Mouse (Mus musculus): ENCODE data around the gene Tada2b. TPM values are rescaled to one million over a fixed set of nuclear protein-coding genes. Genes with fewer than 3 reads are reported as not detected.

Gene Tada2b
- polyA plus RNA-seq, 1 experiment, result 8.6 TPM

- H3K27me3 ChIP-seq (ENCODE audit: control insufficient read depth, insufficient read depth, low read length), result no peaks in the 10 kb centered on the region
- H3K4me3 ChIP-seq (ENCODE audit: low read depth, low read length), result no peak overlapping the region
- TF ChIP-seq CTCF (IDR thresholded peaks at IDR 0.05; ENCODE audit: extremely low read depth, insufficient read length, insufficient replicate concordance, low read depth, low read length) (peak; percentile 97), POLR2A (IDR thresholded peaks at IDR 0.05; ENCODE audit: low read depth, low read length) (no peak)
- 18% methylated on average over 7 of the region's 7 CpGs for WGBS
- no peaks in the 10 kb centered on the region for H3K36me3 ChIP-seq (ENCODE audit: control insufficient read depth, insufficient read depth, low read length)
- H3K4me1 ChIP-seq (ENCODE audit: control insufficient read depth, insufficient read depth, insufficient read length, low read length), result peaks cover 6% of the 10 kb centered on the region; the same call in 1 of the 2 replicates
- no peak overlapping the region for H3K27ac ChIP-seq (ENCODE audit: insufficient read depth, low read depth, low read length)
Measured at GRCm38 (mm10) chr5:36462810-36463209, 21.3 kb downstream of the Tada2b start.

- H3K27me3 ChIP-seq (ENCODE audit: control insufficient read depth, insufficient read depth, low read length), result no peaks in the 10 kb centered on the region
- no peak overlapping the region for H3K27ac ChIP-seq (ENCODE audit: insufficient read depth, low read depth, low read length)
- WGBS, result 72% methylated on average over 2 of the region's 2 CpGs
- no peak overlapping the region for H3K4me3 ChIP-seq (ENCODE audit: low read depth, low read length)
- H3K36me3 ChIP-seq (ENCODE audit: control insufficient read depth, insufficient read depth, low read length), result no peaks in the 10 kb centered on the region
- peaks cover 6% of the 10 kb centered on the region; the same call in 1 of the 2 replicates for H3K4me1 ChIP-seq (ENCODE audit: control insufficient read depth, insufficient read depth, insufficient read length, low read length)
- TF ChIP-seq POLR2A (IDR thresholded peaks at IDR 0.05; ENCODE audit: low read depth, low read length) (no peak), CTCF (IDR thresholded peaks at IDR 0.05; ENCODE audit: extremely low read depth, insufficient read length, insufficient replicate concordance, low read depth, low read length) (no peak)
Measured at GRCm38 (mm10) chr5:36461231-36461630, 22.9 kb downstream of the Tada2b start.

- Histone ChIP-seq H3K27me3 (ENCODE audit: control insufficient read depth, insufficient read depth, low read length) (no peaks in the 10 kb centered on the region), H3K4me1 (ENCODE audit: control insufficient read depth, insufficient read depth, insufficient read length, low read length) (peaks cover 2% of the 10 kb centered on the region; the same call in 1 of the 2 replicates), H3K4me3 (ENCODE audit: low read depth, low read length) (no peak overlapping the region), H3K36me3 (ENCODE audit: control insufficient read depth, insufficient read depth, low read length) (no peaks in the 10 kb centered on the region), H3K27ac (ENCODE audit: insufficient read depth, low read depth, low read length) (no peak overlapping the region)
- TF ChIP-seq CTCF (IDR thresholded peaks at IDR 0.05; ENCODE audit: extremely low read depth, insufficient read length, insufficient replicate concordance, low read depth, low read length) (no peak), POLR2A (IDR thresholded peaks at IDR 0.05; ENCODE audit: low read depth, low read length) (no peak)
- 82% methylated on average over 2 of the region's 2 CpGs for WGBS
Measured at GRCm38 (mm10) chr5:36460712-36461111, 23.4 kb downstream of the Tada2b start.

- TF ChIP-seq CTCF (IDR thresholded peaks at IDR 0.05; ENCODE audit: extremely low read depth, insufficient read length, insufficient replicate concordance, low read depth, low read length) (peak; percentile 70; the same call in 1 of the 2 replicates), POLR2A (IDR thresholded peaks at IDR 0.05; ENCODE audit: low read depth, low read length) (no peak)
Measured at GRCm38 (mm10) chr5:36458926-36459325, 25.2 kb downstream of the Tada2b start.

GRCm38 (mm10) chr5:36457706-36458105 is 26.4 kb downstream of the Tada2b start:
- H3K27me3 ChIP-seq (ENCODE audit: control insufficient read depth, insufficient read depth, low read length), result no peaks in the 10 kb centered on the region
- H3K36me3 ChIP-seq (ENCODE audit: control insufficient read depth, insufficient read depth, low read length), result no peaks in the 10 kb centered on the region
- TF ChIP-seq POLR2A (IDR thresholded peaks at IDR 0.05; ENCODE audit: low read depth, low read length), result no peak
- no peak for TF ChIP-seq CTCF (IDR thresholded peaks at IDR 0.05; ENCODE audit: extremely low read depth, insufficient read length, insufficient replicate concordance, low read depth, low read length)
- H3K4me1 ChIP-seq (ENCODE audit: control insufficient read depth, insufficient read depth, insufficient read length, low read length), result no peaks in the 10 kb centered on the region; the same call in 1 of the 2 replicates
- no peak overlapping the region for H3K27ac ChIP-seq (ENCODE audit: insufficient read depth, low read depth, low read length)
- no peak overlapping the region for H3K4me3 ChIP-seq (ENCODE audit: low read depth, low read length)
- 81% methylated on average over 4 of the region's 4 CpGs for WGBS

More at GRCm38 (mm10) chr5:36458926-36459325, 25.2 kb downstream of the Tada2b start:
- no peaks in the 10 kb centered on the region for H3K36me3 ChIP-seq (ENCODE audit: control insufficient read depth, insufficient read depth, low read length)
- no peaks in the 10 kb centered on the region; the same call in 1 of the 2 replicates for H3K4me1 ChIP-seq (ENCODE audit: control insufficient read depth, insufficient read depth, insufficient read length, low read length)
- WGBS, result 8% methylated on average over 4 of the region's 4 CpGs
- no peaks in the 10 kb centered on the region for H3K27me3 ChIP-seq (ENCODE audit: control insufficient read depth, insufficient read depth, low read length)
- no peak overlapping the region for H3K27ac ChIP-seq (ENCODE audit: insufficient read depth, low read depth, low read length)
- no peak overlapping the region for H3K4me3 ChIP-seq (ENCODE audit: low read depth, low read length)

GRCm38 (mm10) chr5:36452821-36453220 is 31.3 kb downstream of the Tada2b start:
- TF ChIP-seq POLR2A (IDR thresholded peaks at IDR 0.05; ENCODE audit: low read depth, low read length) (no peak), CTCF (IDR thresholded peaks at IDR 0.05; ENCODE audit: extremely low read depth, insufficient read length, insufficient replicate concordance, low read depth, low read length) (no peak)
- no peaks in the 10 kb centered on the region for H3K36me3 ChIP-seq (ENCODE audit: control insufficient read depth, insufficient read depth, low read length)
- H3K4me1 ChIP-seq (ENCODE audit: control insufficient read depth, insufficient read depth, insufficient read length, low read length), result no peaks in the 10 kb centered on the region; the same call in 1 of the 2 replicates
- WGBS, result 73% methylated on average over 6 of the region's 6 CpGs
- no peak overlapping the region for H3K27ac ChIP-seq (ENCODE audit: insufficient read depth, low read depth, low read length)
- no peak overlapping the region for H3K4me3 ChIP-seq (ENCODE audit: low read depth, low read length)
- no peaks in the 10 kb centered on the region for H3K27me3 ChIP-seq (ENCODE audit: control insufficient read depth, insufficient read depth, low read length)

- H3K27me3 ChIP-seq (ENCODE audit: control insufficient read depth, insufficient read depth, low read length), result no peaks in the 10 kb centered on the region
- H3K27ac ChIP-seq (ENCODE audit: insufficient read depth, low read depth, low read length), result no peak overlapping the region
- no peaks in the 10 kb centered on the region; the same call in 1 of the 2 replicates for H3K4me1 ChIP-seq (ENCODE audit: control insufficient read depth, insufficient read depth, insufficient read length, low read length)
- 75% methylated on average over 10 of the region's 10 CpGs for WGBS
- H3K4me3 ChIP-seq (ENCODE audit: low read depth, low read length), result no peak overlapping the region
- no peak for TF ChIP-seq CTCF (IDR thresholded peaks at IDR 0.05; ENCODE audit: extremely low read depth, insufficient read length, insufficient replicate concordance, low read depth, low read length)
- TF ChIP-seq POLR2A (IDR thresholded peaks at IDR 0.05; ENCODE audit: low read depth, low read length), result no peak
- H3K36me3 ChIP-seq (ENCODE audit: control insufficient read depth, insufficient read depth, low read length), result no peaks in the 10 kb centered on the region
Measured at GRCm38 (mm10) chr5:36451872-36452389, 32.2 kb downstream of the Tada2b start.

All from small intestine, adult 2 months (tissue).